Mouse (Mus musculus) R1 (cell line): ENCODE data around the gene Cnnm2.
"Not testable (repeated sequence)": the region's sequence is repeated elsewhere in the genome, so short reads cannot be mapped to it uniquely, and the experiment has no call there.

Source experiments
- DNase-seq: peaks from one replicate; pipeline ENCODE4 v3.0.0-alpha.2; 2018; ENCODE audit warnings: low read depth, low spot score

The Cnnm2 gene

GRCm38 (mm10) chr19:46761247-46761946 is at the start of gene Cnnm2:
TSS of gene Cnnm2 (plus strand) at chr19:46761596.
- DNase-seq, result peak; percentile 100

GRCm38 (mm10) chr19:46714234-46714633 is 47.2 kb upstream of the Cnnm2 start:
- DNase-seq, result no peak

GRCm38 (mm10) chr19:46715016-46715415 is 46.4 kb upstream of the Cnnm2 start:
- DNase-seq, result no peak

- no peak for DNase-seq
These were observed 43.2 kb upstream of the Cnnm2 start for GRCm38 (mm10) chr19:46718150-46718549.

GRCm38 (mm10) chr19:46724411-46724810 is 37.0 kb upstream of the Cnnm2 start:
- DNase-seq, result peak; percentile 47

- DNase-seq, result no peak
These were observed 35.3 kb upstream of the Cnnm2 start for GRCm38 (mm10) chr19:46726142-46726541.

GRCm38 (mm10) chr19:46727140-46727736 is 34.2 kb upstream of the Cnnm2 start:
- peak; percentile 48 for DNase-seq

- no peak for DNase-seq
These were observed 33.4 kb upstream of the Cnnm2 start for GRCm38 (mm10) chr19:46727945-46728540.

GRCm38 (mm10) chr19:46728909-46729308 is 32.5 kb upstream of the Cnnm2 start:
- no peak for DNase-seq

- no peak for DNase-seq
These were observed 30.0 kb upstream of the Cnnm2 start for GRCm38 (mm10) chr19:46731351-46731750.

GRCm38 (mm10) chr19:46732673-46733072 is 28.7 kb upstream of the Cnnm2 start:
- DNase-seq, result not testable (repeated sequence)

- no peak for DNase-seq
These were observed 27.8 kb upstream of the Cnnm2 start for GRCm38 (mm10) chr19:46733626-46734025.

GRCm38 (mm10) chr19:46735241-46735640 is 26.2 kb upstream of the Cnnm2 start:
- no peak for DNase-seq

- no peak for DNase-seq
These were observed 24.3 kb upstream of the Cnnm2 start for GRCm38 (mm10) chr19:46737106-46737505.

- DNase-seq, result peak; percentile 85
These were observed 20.9 kb upstream of the Cnnm2 start for GRCm38 (mm10) chr19:46740341-46741008.

- DNase-seq, result peak; percentile 60
These were observed 19.8 kb upstream of the Cnnm2 start for GRCm38 (mm10) chr19:46741574-46741973.

GRCm38 (mm10) chr19:46744681-46745080 is 16.7 kb upstream of the Cnnm2 start:
- DNase-seq, result no peak

- no peak for DNase-seq
These were observed 13.6 kb upstream of the Cnnm2 start for GRCm38 (mm10) chr19:46747799-46748198.

- DNase-seq, result no peak
These were observed 9.2 kb upstream of the Cnnm2 start for GRCm38 (mm10) chr19:46752235-46752634.

GRCm38 (mm10) chr19:46755066-46755465 is 6.3 kb upstream of the Cnnm2 start:
- peak; percentile 72 for DNase-seq

- no peak for DNase-seq
These were observed 5.2 kb upstream of the Cnnm2 start for GRCm38 (mm10) chr19:46756221-46756620.

- DNase-seq, result no peak
These were observed 2.3 kb upstream of the Cnnm2 start for GRCm38 (mm10) chr19:46759096-46759495.
